Mouse (Mus musculus) limb, embryonic 11.5 days (tissue): ENCODE measurements at regions not wholly inside any gene's neighbourhood (a gene's known extent, or its start where the extent isn't known, plus 50 kb on each side); places are given as distances from the start of the nearest gene placed in this dataset.

Experiments used
- ATAC-seq: fragments of 200-750 bp; cut with Nextera tagmentation; 2 replicates; pipeline ENCODE4 v1.8.0; 2017; ENCODE audit warnings: low read depth; ENCODE audit not compliant: insufficient number of reproducible peaks, low FRiP score, low TSS enrichment
- DNase-seq: peaks from one replicate; pipeline ENCODE4 v3.0.0-alpha.2; 2015; ENCODE audit warnings: low spot score
- H3K27ac ChIP-seq: fragments of 300-500 bp; sonication (generic); replicated peaks from 2 replicates; pipeline ENCODE4 v1.5.1; 2014; ENCODE audit warnings: low read depth, mild to moderate bottlenecking, low read length
- H3K27me3 ChIP-seq: fragments of 300-500 bp; sonication (generic); 2 replicates; pipeline ENCODE4 v1.6.1; 2014; ENCODE audit warnings: mild to moderate bottlenecking, low read length, mixed read lengths; ENCODE audit not compliant: control insufficient read depth, insufficient read depth
- H3K36me3 ChIP-seq: fragments of 300-500 bp; sonication (generic); 2 replicates; pipeline ENCODE4 v1.6.1; 2014; ENCODE audit warnings: mild to moderate bottlenecking, low read length, moderate library complexity, mixed read lengths; ENCODE audit not compliant: control insufficient read depth, insufficient read depth
- H3K4me1 ChIP-seq: fragments of 300-500 bp; sonication (generic); 2 replicates; pipeline ENCODE4 v1.6.1; 2014; ENCODE audit warnings: low read length, mixed read lengths; ENCODE audit not compliant: control insufficient read depth, insufficient read depth
- H3K4me2 ChIP-seq: fragments of 300-500 bp; sonication (generic); 2 replicates; pipeline ENCODE4 v1.6.1; 2014; ENCODE audit warnings: low read depth, mild to moderate bottlenecking, moderate library complexity; ENCODE audit not compliant: severe bottlenecking
- H3K4me3 ChIP-seq: fragments of 300-500 bp; sonication (generic); 2 replicates; pipeline ENCODE4 v1.5.1; 2014; ENCODE audit warnings: low read depth, low read length
- H3K9ac ChIP-seq: fragments of 300-500 bp; sonication (generic); 2 replicates; pipeline ENCODE4 v1.6.1; 2014; ENCODE audit warnings: mild to moderate bottlenecking, low read length
- H3K9me3 ChIP-seq: fragments of 300-500 bp; sonication (generic); 2 replicates; pipeline ENCODE4 v1.6.1; 2016; ENCODE audit warnings: low read length; ENCODE audit not compliant: control insufficient read depth
- WGBS: fragments of 180-500 bp; shearing (Covaris S2); extraction: QIAGEN DNeasy Blood & Tissue Kit; methylation state at CpG from one replicate; pipeline ENCODE4 v1.1.7; 2014; 5-methylcytosine and 5-hydroxymethylcytosine counted together

DNA sequence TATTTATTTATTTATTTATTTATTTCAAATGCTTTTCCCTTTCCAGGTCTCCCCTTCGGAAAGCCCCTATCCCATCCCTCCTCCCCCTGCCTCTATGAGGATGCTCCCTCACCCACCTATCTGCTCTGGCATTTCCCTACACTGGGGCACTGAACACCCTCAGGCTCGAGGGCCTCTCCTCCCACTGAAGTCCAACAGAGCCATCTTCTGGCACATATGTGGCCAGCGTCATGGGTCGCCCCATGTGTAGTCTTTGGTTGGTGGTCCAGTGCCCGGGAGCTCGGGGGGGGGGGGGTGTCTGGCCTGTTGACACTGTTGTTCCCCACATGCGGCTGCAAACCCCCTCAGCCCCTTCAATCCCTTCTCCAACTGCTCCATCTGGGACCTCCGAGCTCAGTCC lies 99.6 kb upstream of the Tspan8 start:
- H3K4me2 ChIP-seq: no peak overlapping the region
- H3K9me3 ChIP-seq: no peaks in the 10 kb centered on the region
- no peak overlapping the region for H3K4me3 ChIP-seq
- ATAC-seq (no peak), DNase-seq (no peak)
- H3K27me3 ChIP-seq: no peaks in the 10 kb centered on the region
- H3K9ac ChIP-seq: no peak overlapping the region
- no peak overlapping the region for H3K27ac ChIP-seq
- H3K4me1 ChIP-seq: no peaks in the 10 kb centered on the region
- WGBS: 91% methylated on average over 8 of the region's 8 CpGs
- no peaks in the 10 kb centered on the region for H3K36me3 ChIP-seq

DNA sequence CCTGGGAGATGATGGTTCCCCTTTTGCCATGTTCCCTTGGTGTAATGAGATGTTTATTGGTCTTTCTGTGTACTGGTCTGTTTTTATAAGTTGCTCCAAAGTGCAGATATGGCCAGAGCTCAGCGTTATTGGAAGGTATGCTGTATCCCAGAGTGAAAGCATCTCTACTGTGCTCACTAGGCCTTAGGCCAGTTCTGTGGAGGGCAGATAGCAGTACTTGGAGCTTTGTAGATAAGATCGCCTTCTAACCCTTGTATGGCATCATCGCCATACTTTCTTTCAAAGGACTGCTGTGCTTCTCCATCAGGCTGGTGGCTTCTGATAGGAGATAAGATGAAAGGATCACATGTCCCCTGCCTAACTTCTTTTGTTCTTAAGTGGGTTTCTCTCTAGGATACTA lies 94.0 kb upstream of the Tspan8 start:
- Histone ChIP-seq H3K9me3 (no peaks in the 10 kb centered on the region), H3K4me1 (no peaks in the 10 kb centered on the region), H3K36me3 (no peaks in the 10 kb centered on the region), H3K27me3 (no peaks in the 10 kb centered on the region), H3K27ac (no peak overlapping the region), H3K4me3 (no peak overlapping the region), H3K4me2 (no peak overlapping the region), H3K9ac (no peak overlapping the region)
- ATAC-seq (no peak), DNase-seq (no peak)
- WGBS: 89% methylated on average over 3 of the region's 3 CpGs

DNA sequence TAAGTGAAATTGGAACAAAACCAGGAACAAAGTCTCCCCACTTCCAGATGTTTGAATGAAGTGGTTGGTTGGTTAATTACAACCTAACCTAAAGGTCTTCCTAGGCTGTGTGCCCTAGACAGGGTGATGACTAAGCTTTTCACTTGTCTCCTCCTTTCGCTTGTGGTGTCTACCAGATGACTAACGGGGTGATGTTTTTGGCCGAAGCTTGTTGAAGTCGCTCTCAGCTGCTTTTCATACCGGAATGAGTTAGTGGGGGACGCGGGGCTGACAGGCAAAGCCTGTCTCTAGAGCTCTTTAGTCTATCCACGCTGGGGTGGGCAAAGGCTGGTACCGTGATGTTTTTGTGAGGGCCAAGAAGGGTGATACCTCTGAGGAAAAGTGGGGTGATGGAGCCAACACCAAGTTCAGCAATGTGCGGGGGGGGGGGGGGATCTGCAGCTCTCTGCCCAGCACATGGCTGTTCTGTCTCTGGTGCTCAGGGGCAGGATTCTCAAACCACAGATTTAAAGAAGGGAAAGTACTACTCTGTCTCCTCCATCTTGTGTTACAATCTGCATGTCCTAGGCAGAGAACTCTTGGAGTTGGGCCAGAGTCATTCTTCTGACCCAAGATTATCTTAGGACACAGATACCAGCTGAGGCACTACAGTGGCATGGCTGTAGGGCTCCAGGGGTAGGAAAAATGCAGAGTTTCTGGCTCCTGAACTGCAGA lies 73.8 kb upstream of the Tspan8 start:
- no peak for ATAC-seq

DNA sequence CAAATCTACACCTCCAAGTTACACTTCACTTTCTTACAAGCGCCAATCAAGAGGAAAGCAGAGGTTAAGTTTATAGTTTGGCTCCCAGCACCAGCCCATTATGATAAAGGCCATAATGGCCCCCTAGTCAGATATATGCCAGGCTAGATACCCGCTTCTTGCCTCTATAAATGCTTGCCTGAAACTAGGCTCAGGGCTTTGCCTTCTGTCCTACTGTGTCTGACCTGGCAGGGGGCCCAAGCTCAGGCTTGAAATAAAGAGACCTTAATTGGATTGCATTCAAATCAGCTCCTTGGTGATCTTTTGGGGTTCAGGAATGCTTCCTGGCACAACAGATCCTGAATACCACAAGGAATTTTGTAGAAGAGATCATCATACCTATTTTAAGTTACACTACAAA lies 66.8 kb upstream of the Tspan8 start:
- no peaks in the 10 kb centered on the region for H3K27me3 ChIP-seq
- H3K4me3 ChIP-seq: no peak overlapping the region
- no peaks in the 10 kb centered on the region for H3K9me3 ChIP-seq
- DNase-seq (no peak), ATAC-seq (no peak)
- 73% methylated on average over 2 of the region's 2 CpGs for WGBS
- H3K4me2 ChIP-seq: no peak overlapping the region
- H3K27ac ChIP-seq: no peak overlapping the region
- H3K4me1 ChIP-seq: no peaks in the 10 kb centered on the region
- H3K9ac ChIP-seq: no peak overlapping the region
- no peaks in the 10 kb centered on the region for H3K36me3 ChIP-seq

More for the DNA sequence above, 73.8 kb upstream of the Tspan8 start:
- H3K27ac ChIP-seq: no peak overlapping the region
- H3K9ac ChIP-seq: no peak overlapping the region
- no peak for DNase-seq
- H3K27me3 ChIP-seq: no peaks in the 10 kb centered on the region
- H3K36me3 ChIP-seq: no peaks in the 10 kb centered on the region
- no peaks in the 10 kb centered on the region; the same call in 1 of the 2 replicates for H3K9me3 ChIP-seq
- H3K4me3 ChIP-seq: no peak overlapping the region
- 89% methylated on average over 10 of the region's 10 CpGs for WGBS
- no peaks in the 10 kb centered on the region for H3K4me1 ChIP-seq
- no peak overlapping the region for H3K4me2 ChIP-seq

DNA sequence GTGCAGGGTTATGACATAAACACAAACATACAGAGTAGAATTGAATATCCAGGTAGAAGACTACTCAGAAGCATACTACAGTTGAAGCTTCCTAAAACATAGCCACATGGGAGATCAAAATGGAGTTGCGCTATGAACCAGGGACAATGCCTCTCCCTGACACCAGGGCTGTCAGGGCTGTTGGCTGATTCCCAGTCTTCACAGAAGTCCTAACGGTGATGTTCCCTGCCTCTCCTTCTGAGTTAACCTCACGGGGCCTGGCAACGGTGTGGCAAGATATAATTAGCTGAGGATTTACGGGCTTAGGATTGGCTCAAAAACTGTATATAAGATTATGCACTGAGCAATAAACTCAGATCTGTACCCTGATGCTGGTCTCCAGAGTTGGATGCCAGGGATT lies 66.4 kb upstream of the Tspan8 start:
- DNase-seq (no peak), ATAC-seq (no peak)
- WGBS: 94% methylated on average over 5 of the region's 5 CpGs
- Histone ChIP-seq H3K9me3 (no peaks in the 10 kb centered on the region), H3K9ac (no peak overlapping the region), H3K27me3 (no peaks in the 10 kb centered on the region), H3K4me2 (no peak overlapping the region), H3K4me3 (no peak overlapping the region), H3K4me1 (no peaks in the 10 kb centered on the region), H3K27ac (no peak overlapping the region), H3K36me3 (no peaks in the 10 kb centered on the region)

DNA sequence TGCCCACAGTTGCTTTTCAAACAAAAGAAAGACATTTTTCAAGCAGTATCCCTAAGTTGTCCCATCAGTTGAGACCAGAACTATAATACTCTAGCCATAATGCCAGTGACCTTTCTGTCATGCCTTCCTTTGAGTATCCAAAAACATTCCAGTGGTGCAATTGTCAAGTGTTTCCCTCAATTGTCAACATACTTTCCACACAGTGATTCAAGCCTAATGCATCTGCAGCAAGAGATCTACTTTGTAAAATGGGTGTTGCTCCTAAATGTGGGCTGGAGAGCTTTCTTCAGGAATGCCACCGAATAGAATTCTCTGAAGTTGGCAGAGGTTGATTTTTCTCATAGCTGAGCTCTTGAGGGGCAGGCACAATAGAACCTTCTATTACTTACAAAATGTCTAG lies 58.0 kb upstream of the Tspan8 start:
- DNase-seq: no peak
- Histone ChIP-seq H3K9me3 (no peaks in the 10 kb centered on the region), H3K27me3 (no peaks in the 10 kb centered on the region), H3K4me2 (no peak overlapping the region), H3K36me3 (no peaks in the 10 kb centered on the region), H3K4me1 (no peaks in the 10 kb centered on the region), H3K4me3 (no peak overlapping the region), H3K27ac (no peak overlapping the region), H3K9ac (no peak overlapping the region)
- 86% methylated on average over 1 of the region's 1 CpGs for WGBS
- no peak for ATAC-seq
